Mouse (Mus musculus) forebrain, embryonic 12.5 days (tissue): ENCODE data around the gene Kif26a. TPM values are rescaled to one million over a fixed set of nuclear protein-coding genes. Genes with fewer than 3 reads are reported as not detected.

ENCODE experiments used
- ATAC-seq: fragments of 200-750 bp; cut with Nextera tagmentation; 2 replicates; pipeline ENCODE4 v1.8.0; 2017; ENCODE audit warnings: moderate TSS enrichment; ENCODE audit not compliant: low FRiP score
- H3K27ac ChIP-seq: fragments of 300-500 bp; sonication (generic); 2 replicates; pipeline ENCODE4 v1.5.1; 2016; ENCODE audit warnings: mild to moderate bottlenecking
- H3K27me3 ChIP-seq: fragments of 300-500 bp; sonication (generic); 2 replicates; pipeline ENCODE4 v1.6.1; 2016; ENCODE audit warnings: mild to moderate bottlenecking
- H3K36me3 ChIP-seq: fragments of 300-500 bp; sonication (generic); replicated peaks from 2 replicates; pipeline ENCODE4 v1.6.1; 2016; ENCODE audit warnings: mild to moderate bottlenecking
- H3K4me1 ChIP-seq: fragments of 300-500 bp; sonication (generic); 2 replicates; pipeline ENCODE4 v1.6.1; 2016
- H3K4me2 ChIP-seq: fragments of 300-500 bp; sonication (generic); 2 replicates; pipeline ENCODE4 v1.6.1; 2016; ENCODE audit warnings: mild to moderate bottlenecking, moderate library complexity
- H3K4me3 ChIP-seq: fragments of 300-500 bp; sonication (generic); replicated peaks from 2 replicates; pipeline ENCODE4 v1.5.1; 2016; ENCODE audit warnings: mild to moderate bottlenecking
- H3K9ac ChIP-seq: fragments of 300-500 bp; sonication (generic); 2 replicates; pipeline ENCODE4 v1.6.1; 2016; ENCODE audit warnings: mild to moderate bottlenecking
- H3K9me3 ChIP-seq: fragments of 300-500 bp; sonication (generic); 2 replicates; pipeline ENCODE4 v1.6.1; 2016
- WGBS: fragments of 180-500 bp; shearing (Covaris S2); methylation state at CpG from one replicate; pipeline ENCODE4 v1.1.7; 2016; 5-methylcytosine and 5-hydroxymethylcytosine counted together
- polyA plus RNA-seq: library from polyadenylated mRNA; unstranded; fragments of >200 nt; fragmentation: Nextera tagmentation; extraction: Ambion mirVana; gene quantifications from 2 replicates; pipeline ENCODE4 v1.2.1, GENCODE M21; 2016

Kif26a gene
- polyA plus RNA-seq, 1 experiment from 2014 or later, result 11.8 TPM

DNA sequence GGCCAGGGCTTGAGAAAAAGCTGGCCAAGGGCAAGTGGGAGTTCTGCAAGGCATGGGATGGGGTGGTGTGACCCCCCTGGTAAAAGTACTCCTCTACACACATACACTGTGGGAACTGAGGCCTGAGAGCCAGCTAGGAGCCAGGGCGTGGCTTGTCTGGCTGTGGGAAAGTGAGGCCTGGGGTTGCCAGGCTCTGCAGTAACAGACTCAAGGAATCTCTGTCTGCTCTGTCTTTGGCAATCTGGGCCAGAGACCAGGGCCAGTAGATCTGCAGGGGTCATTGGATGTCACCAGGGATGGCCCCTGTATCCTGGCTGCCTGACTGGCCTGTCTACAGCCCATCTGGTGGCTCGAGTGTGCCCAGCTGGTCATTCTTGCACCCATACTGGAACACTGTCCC is 61.2 kb downstream of the Kif26a start:
- 77% methylated on average over 2 of the region's 2 CpGs for WGBS
- Histone ChIP-seq H3K9me3 (no peaks in the 10 kb centered on the region), H3K27me3 (no peaks in the 10 kb centered on the region), H3K4me3 (no peak overlapping the region), H3K36me3 (no peaks in the 10 kb centered on the region), H3K9ac (no peak overlapping the region), H3K27ac (0 out of 2 replicates have a peak overlapping the region, but pooled peaks have one; percentile 25), H3K4me1 (peaks cover 46% of the 10 kb centered on the region), H3K4me2 (no peak overlapping the region)
- no peak for ATAC-seq

DNA sequence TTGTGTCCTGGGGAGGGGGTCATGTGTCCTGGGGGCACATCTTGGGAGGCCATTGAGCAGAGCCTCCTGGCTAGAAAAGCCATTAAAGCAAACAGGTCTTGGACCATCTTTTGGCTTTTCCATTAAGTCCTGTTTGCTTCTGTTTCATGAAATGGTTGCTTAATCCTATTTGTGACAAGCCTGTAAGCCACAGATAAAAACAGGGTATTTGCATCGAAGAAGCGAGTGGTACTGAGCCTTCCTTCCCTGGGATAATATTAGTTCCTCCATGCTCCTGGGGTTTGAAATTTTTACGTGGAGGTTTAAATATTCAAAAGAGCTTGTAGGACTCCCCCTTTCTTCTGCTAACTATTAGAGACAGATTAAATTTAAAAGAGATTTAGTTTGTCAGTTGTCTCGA is 61.7 kb downstream of the Kif26a start:
- Histone ChIP-seq H3K9me3 (no peaks in the 10 kb centered on the region), H3K27ac (no peak overlapping the region), H3K4me1 (peaks cover 46% of the 10 kb centered on the region), H3K27me3 (no peaks in the 10 kb centered on the region), H3K4me3 (no peak overlapping the region), H3K9ac (no peak overlapping the region), H3K36me3 (no peaks in the 10 kb centered on the region), H3K4me2 (no peak overlapping the region)
- no peak for ATAC-seq
- WGBS, result 54% methylated on average over 4 of the region's 4 CpGs

DNA sequence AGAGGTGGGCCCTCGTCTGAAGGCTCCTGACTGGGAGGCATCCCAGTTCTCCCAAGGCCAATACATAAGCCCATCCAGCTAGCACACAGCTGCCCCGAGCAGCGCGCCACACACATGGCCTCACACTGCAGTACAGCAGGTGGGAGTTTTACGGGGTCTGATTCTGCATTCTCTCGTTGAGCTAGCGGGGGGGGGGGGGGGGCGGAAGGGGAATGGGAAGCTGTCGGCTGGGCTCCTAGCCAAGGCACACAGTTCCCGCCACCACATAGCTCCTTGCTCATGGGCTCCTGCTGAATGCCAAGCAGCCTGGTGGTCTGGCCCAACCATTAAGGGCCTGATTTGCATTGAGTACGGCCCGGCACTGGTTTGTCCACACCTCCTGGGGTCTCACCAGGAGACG is 64.6 kb downstream of the Kif26a start:
- 32% methylated on average over 10 of the region's 13 CpGs for WGBS
- no peak overlapping the region for H3K4me2 ChIP-seq
- H3K4me1 ChIP-seq, result peaks cover 64% of the 10 kb centered on the region
- H3K4me3 ChIP-seq, result no peak overlapping the region
- peak; percentile 67; the same call in 1 of the 2 replicates for ATAC-seq
- peak overlapping the region; percentile 77 for H3K27ac ChIP-seq
- H3K27me3 ChIP-seq, result no peaks in the 10 kb centered on the region
- no peaks in the 10 kb centered on the region for H3K9me3 ChIP-seq
- H3K9ac ChIP-seq, result no peak overlapping the region
- no peaks in the 10 kb centered on the region for H3K36me3 ChIP-seq

DNA sequence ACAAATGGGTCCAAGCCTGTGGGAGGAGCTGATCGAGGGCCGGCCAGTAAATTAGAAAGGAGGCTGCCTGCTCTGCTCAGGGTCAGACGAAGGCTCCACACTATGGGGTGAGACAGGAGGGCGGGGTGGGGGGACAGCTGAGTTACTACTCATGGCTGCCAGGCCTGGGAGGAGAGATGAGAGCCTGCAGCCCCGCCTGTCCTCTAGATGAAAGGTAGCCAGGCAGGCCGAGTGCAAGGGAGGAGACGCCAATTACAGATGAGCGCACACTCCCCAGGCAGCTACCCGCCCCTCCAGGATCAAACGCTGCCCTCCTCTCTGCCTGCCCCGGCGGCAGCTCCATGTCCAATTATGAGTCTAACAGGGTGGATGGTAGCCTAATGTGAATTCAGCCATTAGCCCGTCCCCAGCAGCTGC is 68.4 kb downstream of the Kif26a start:
- Histone ChIP-seq H3K9ac (no peak overlapping the region), H3K27me3 (no peaks in the 10 kb centered on the region), H3K4me2 (no peak overlapping the region), H3K4me1 (peaks cover 64% of the 10 kb centered on the region), H3K27ac (peak overlapping the region; percentile 84), H3K9me3 (no peaks in the 10 kb centered on the region), H3K4me3 (no peak overlapping the region), H3K36me3 (no peaks in the 10 kb centered on the region)
- 15% methylated on average over 13 of the region's 13 CpGs for WGBS
- ATAC-seq, result peak; percentile 57

DNA sequence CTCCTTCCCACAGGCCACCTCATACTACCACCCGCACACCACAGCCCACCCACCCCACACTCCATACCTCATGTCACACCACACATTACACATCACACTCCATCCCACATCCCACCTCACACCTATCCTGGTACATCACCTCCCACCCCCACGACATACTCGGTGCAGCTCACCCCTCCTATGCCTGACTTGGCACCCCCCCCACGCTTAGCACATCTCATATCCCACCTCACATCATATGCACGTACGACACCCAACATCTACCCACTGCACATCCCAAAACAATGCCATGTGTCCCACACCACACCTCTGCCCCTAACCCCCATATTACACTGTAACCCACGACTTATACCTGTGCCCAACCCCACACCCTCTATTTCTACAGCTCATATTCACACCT is 69.5 kb downstream of the Kif26a start:
- no peak for ATAC-seq
- H3K4me1 ChIP-seq, result peaks cover 55% of the 10 kb centered on the region
- WGBS, result 90% methylated on average over 7 of the region's 7 CpGs

DNA sequence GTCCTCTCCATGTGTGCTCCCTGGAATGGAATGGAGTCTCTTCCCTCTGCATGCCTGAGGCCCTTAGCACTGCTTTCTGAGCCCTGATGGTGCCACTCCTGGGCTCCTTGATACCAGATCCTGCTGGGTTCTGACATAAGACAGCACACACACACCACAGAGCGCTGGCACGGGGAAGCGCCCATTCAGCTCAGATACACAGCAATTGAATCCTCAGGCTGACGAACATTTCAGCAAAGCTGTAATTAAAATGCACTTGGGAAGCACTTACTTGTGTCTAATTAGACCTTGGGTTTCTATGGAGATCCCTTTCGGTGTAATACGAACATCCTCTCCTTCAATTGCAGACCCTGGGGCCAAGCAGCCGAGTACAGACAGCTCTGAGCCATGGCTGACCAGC is 71.0 kb downstream of the Kif26a start:
- Histone ChIP-seq H3K9me3 (no peaks in the 10 kb centered on the region), H3K27ac (peak overlapping the region; percentile 86), H3K27me3 (no peaks in the 10 kb centered on the region), H3K9ac (0 out of 2 replicates have a peak overlapping the region, but pooled peaks have one; percentile 5), H3K36me3 (no peaks in the 10 kb centered on the region), H3K4me1 (peaks cover 60% of the 10 kb centered on the region), H3K4me2 (no peak overlapping the region), H3K4me3 (no peak overlapping the region)
- whole genome bisulfite sequencing, result 22% methylated on average over 7 of the region's 7 CpGs
- ATAC-seq, result peak; percentile 7; the same call in 1 of the 2 replicates

More for the DNA sequence above, 69.5 kb downstream of the Kif26a start:
- no peak overlapping the region for H3K9ac ChIP-seq
- no peaks in the 10 kb centered on the region for H3K36me3 ChIP-seq
- no peaks in the 10 kb centered on the region for H3K9me3 ChIP-seq
- no peak overlapping the region for H3K4me3 ChIP-seq
- H3K4me2 ChIP-seq, result no peak overlapping the region
- H3K27ac ChIP-seq, result no peak overlapping the region
- no peaks in the 10 kb centered on the region for H3K27me3 ChIP-seq

DNA sequence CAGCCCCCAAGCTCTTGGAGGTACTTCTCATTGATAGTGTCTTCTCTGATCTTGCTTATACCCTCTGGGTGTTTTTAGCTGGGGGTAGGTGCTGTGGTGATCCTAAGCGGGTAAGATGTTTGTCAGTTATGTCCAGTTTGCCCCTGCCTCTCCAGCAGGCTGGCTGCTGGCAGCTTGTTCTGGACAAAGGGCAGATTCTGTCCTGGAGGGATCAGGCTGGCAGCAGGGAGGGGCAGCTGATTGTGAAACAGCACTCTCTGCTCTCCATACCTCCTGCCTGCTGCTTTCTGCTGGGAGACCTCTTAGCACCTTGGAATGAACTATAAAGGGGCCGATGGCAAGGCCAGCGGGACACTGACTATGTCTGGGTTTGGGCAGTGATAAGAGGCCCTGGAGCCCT is 71.7 kb downstream of the Kif26a start:
- H3K4me3 ChIP-seq, result no peak overlapping the region
- H3K27me3 ChIP-seq, result no peaks in the 10 kb centered on the region
- no peak for ATAC-seq
- peak overlapping the region; percentile 86 for H3K27ac ChIP-seq
- no peaks in the 10 kb centered on the region for H3K36me3 ChIP-seq
- no peaks in the 10 kb centered on the region for H3K9me3 ChIP-seq
- 0 out of 2 replicates have a peak overlapping the region, but pooled peaks have one; percentile 17 for H3K9ac ChIP-seq
- H3K4me2 ChIP-seq, result no peak overlapping the region
- peaks cover 66% of the 10 kb centered on the region for H3K4me1 ChIP-seq
- WGBS, result 65% methylated on average over 3 of the region's 3 CpGs

DNA sequence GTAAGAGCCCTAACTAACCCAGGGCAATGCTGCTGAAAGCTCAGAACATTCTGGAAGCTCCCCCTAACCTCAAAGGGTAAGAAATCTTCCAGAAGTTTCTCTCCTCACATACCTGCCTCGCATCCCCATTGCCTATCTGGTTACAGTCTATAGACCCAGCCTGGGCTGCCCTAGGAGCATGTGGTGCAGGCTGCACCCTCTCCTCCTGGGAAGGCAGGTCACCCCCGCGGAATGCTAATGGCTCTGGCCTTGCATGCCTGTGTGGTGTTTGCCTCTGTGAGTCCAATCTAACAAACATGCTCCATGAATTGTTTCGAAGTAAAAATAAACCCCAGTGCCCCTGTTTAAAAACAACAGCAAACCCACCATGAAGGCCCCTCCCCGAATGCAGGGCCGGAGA is 75.3 kb downstream of the Kif26a start:
- H3K4me3 ChIP-seq, result no peak overlapping the region
- H3K9me3 ChIP-seq, result no peaks in the 10 kb centered on the region
- H3K27ac ChIP-seq, result peak overlapping the region; percentile 89
- ATAC-seq, result peak; percentile 56; the same call in 1 of the 2 replicates
- 31% methylated on average over 6 of the region's 6 CpGs for whole genome bisulfite sequencing
- no peak overlapping the region for H3K4me2 ChIP-seq
- no peaks in the 10 kb centered on the region for H3K27me3 ChIP-seq
- no peaks in the 10 kb centered on the region for H3K36me3 ChIP-seq
- peaks cover 60% of the 10 kb centered on the region for H3K4me1 ChIP-seq
- H3K9ac ChIP-seq, result no peak overlapping the region

DNA sequence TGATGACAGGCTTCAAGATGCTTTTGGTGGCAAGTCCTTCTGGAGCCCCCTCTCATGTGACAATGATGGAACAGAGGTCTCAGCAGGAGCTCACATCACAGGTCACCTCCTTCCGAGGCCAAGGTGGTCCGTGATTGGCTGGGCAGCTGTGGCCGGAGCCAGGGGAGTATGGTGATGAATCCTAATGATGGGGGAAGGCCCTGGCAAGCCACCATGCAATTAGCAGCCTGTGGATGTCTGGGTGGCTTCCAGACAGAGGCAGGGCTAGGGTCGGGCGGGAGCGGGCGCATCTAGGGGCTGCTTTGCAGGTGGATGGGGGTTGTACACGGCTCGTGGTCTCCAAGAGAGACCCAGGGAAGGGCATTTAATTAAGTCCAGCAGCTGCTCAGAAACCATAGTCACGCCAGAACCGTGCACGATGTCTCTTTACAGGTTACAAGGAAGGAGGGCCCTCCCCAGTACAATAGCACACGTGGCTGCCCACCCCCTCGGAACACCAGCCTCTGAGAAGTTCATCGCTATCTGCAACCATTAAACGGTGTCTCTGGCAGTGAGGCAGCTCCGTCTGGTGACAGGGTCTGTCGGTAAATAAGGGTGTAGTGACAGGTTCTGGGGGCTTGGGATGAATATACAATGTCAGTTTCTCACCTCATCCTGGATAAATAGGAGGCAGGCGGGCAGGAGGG is 75.9 kb downstream of the Kif26a start:
- Histone ChIP-seq H3K9ac (peak overlapping the region; percentile 5; the same call in 1 of the 2 replicates), H3K27me3 (no peaks in the 10 kb centered on the region), H3K9me3 (no peaks in the 10 kb centered on the region), H3K27ac (peak overlapping the region; percentile 89), H3K4me2 (peak overlapping the region; percentile 21), H3K36me3 (no peaks in the 10 kb centered on the region), H3K4me1 (peaks cover 54% of the 10 kb centered on the region), H3K4me3 (no peak overlapping the region)
- 11% methylated on average over 19 of the region's 19 CpGs for WGBS
- peak; percentile 93 for ATAC-seq

DNA sequence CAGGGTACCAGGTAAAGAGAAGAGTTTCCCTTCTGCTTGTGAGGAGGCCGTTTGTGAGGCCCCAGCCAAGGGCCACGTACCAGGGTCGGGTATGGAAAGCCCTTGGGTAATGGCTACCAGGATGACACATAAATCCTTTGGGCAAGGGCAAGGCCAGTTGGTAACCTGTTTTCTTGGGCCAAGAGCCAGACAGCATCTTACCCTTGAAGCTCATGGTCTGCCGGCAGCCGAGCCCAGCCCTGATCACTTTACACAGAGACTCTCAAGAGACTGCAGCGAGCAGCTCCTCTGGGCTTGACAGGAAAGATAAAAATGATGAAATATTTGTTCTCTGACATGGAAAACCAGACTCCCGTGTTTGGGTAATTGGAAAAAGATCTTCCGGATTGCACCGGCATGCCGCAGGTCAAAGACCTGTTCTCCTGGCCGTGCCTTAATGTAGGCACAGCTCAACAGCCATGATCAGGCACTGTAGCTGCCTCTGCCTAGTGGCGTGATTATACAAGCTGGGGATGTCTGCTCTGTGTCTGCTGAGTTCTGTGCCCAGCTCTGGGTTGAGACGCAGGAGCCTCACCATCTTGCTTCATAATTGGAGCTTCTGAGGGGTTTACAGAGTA is 77.8 kb downstream of the Kif26a start:
- ATAC-seq, result no peak
- Histone ChIP-seq H3K36me3 (no peaks in the 10 kb centered on the region), H3K27ac (no peak overlapping the region; the same call in 1 of the 2 replicates), H3K4me2 (no peak overlapping the region), H3K4me3 (no peak overlapping the region), H3K9me3 (no peaks in the 10 kb centered on the region), H3K27me3 (0 out of 2 replicates have a peak, but pooled peaks cover 4% of the 10 kb centered on the region), H3K4me1 (peaks cover 41% of the 10 kb centered on the region), H3K9ac (no peak overlapping the region)
- 87% methylated on average over 13 of the region's 13 CpGs for WGBS

DNA sequence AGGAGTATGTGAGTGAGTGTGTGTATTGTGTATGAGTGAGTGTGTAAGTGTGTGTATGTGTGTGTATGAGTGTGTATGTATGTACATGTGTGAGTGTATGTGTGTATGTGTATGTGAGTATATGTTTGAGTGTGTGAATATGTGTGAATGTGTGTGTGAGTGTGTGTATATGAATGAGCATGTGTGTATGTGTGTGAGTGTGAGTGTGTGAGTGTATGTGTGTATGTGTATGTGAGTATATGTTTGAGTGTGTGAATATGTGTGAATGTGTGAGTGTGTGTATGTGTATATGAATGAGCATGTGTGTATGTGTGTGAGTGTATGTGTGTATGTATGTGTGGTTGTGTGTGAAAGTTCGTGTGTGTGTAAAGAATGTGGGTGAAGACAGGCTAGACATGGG is 80.2 kb downstream of the Kif26a start:
- Histone ChIP-seq H3K4me3 (no peak overlapping the region), H3K4me1 (peaks cover 48% of the 10 kb centered on the region), H3K27ac (no peak overlapping the region), H3K27me3 (peaks cover 9% of the 10 kb centered on the region; the same call in 1 of the 2 replicates), H3K9me3 (no peaks in the 10 kb centered on the region), H3K36me3 (no peaks in the 10 kb centered on the region), H3K9ac (no peak overlapping the region), H3K4me2 (no peak overlapping the region)
- no peak for ATAC-seq
- WGBS, result 88% methylated on average over 1 of the region's 1 CpGs

DNA sequence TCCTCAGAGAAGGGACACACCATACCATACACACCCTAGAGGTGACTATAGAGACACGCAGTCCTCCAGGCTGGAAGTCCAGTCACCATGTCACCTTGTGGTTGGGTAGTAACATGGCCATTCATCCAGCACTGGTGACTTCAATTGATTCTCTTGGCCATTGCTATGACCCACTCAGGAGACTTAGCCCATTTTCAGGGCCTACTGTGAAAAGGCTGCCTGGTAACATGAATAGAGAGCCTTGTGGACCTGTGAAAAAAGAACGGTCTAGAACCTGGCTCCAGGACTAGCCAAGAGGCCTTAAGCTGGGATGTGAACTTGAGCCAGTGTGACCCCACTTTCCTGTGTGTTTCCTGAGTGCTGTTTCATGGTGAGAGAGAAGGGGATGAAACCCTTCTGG is 80.6 kb downstream of the Kif26a start:
- ATAC-seq, result no peak
- peaks cover 48% of the 10 kb centered on the region for H3K4me1 ChIP-seq
- H3K27ac ChIP-seq, result no peak overlapping the region

More for the DNA sequence above, 80.6 kb downstream of the Kif26a start:
- Histone ChIP-seq H3K9ac (no peak overlapping the region), H3K36me3 (no peaks in the 10 kb centered on the region), H3K4me3 (no peak overlapping the region), H3K4me2 (no peak overlapping the region), H3K27me3 (peaks cover 9% of the 10 kb centered on the region; the same call in 1 of the 2 replicates), H3K9me3 (no peaks in the 10 kb centered on the region)
- 97% methylated on average over 2 of the region's 2 CpGs for WGBS
